Mouse (Mus musculus): ENCODE results near the gene Tnnc2.

GRCm38 (mm10) chr2:164778809-164779208 is 958 bp downstream of the Tnnc2 start:
- TF ChIP-seq CTCF (conservative IDR thresholded peaks at IDR 0.05; ENCODE audit: low read length) (no peak), NANOG (IDR thresholded peaks at IDR 0.05; ENCODE audit: borderline replicate concordance, low read length) (no peak), POU5F1 (IDR thresholded peaks at IDR 0.05; ENCODE audit: borderline replicate concordance, low read length) (no peak)
